In the genomic region with DNA sequence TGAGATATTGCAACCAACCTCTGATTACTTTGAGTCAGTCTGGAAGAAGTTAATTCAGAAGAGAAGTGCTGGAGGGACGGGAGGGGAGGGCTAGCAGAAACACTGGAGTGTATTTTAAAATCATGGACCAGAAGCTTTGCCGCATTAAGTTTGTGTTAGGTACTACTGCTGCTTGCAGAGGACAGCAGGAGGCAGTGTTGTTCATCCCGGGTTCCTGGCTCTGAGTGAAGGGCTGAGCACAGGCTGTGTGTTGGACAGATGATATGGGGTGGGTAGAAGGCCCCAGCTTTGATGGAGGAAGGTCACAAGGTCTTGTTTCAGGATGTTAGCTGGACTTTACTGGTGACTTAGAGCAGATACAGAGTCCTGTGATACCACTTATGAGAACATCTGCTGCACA, we compare ENCODE assay signal across 7 mouse cellular contexts.
DNase-seq lines count a peak whose midpoint lies in the region; TF ChIP-seq lines count a peak whose summit lies in the region.

No protein-coding gene starts in this region.

- H3K9ac ChIP-seq in CH12.LX (ENCODE audit: insufficient read depth, low read depth), result no peak overlapping the region
- no peak overlapping the region for H3K9ac ChIP-seq in MEL (ENCODE audit: control insufficient read depth, low read depth, low read length, poor library complexity, severe bottlenecking)

- in situ Hi-C loops in CH12.LX (cut with MboI; ENCODE audit: low pct_ligation_motif_present, low pct_unique_long_range_greater_than_20kb, low sequenced_read_pairs), result no loop called here

- H3K27me3 ChIP-seq in CH12.LX (replicated peaks) (no peaks in the 10 kb centered on the region), MEL (ENCODE audit: control insufficient read depth in 1 of 2, insufficient read depth in 2 of 2, low read length in 2 of 2) (no peaks in the 10 kb centered on the region)

- H3K4me3 ChIP-seq in CH12.LX (replicated peaks in 1 of 3; ENCODE audit: low read depth in 2 of 3, low read length in 2 of 3, poor library complexity in 1 of 3) (no peak overlapping the region), MEL (ENCODE audit: control insufficient read depth in 1 of 2, insufficient read depth in 1 of 2, low read depth in 2 of 2, low read length in 2 of 2) (no peak overlapping the region)

- H3K27ac ChIP-seq in CH12.LX (ENCODE audit: insufficient read depth, low read depth) (no peak overlapping the region), MEL (ENCODE audit: control insufficient read depth, low read depth, low read length) (no peak overlapping the region)

- H3K79me2 ChIP-seq in CH12.LX (replicated peaks; ENCODE audit: control insufficient read depth, extremely low read depth, insufficient read depth, poor library complexity, severe bottlenecking) (no peaks in the 10 kb centered on the region), MEL (ENCODE audit: control insufficient read depth, insufficient read depth, low read length, poor library complexity) (no peaks in the 10 kb centered on the region)

- no peak for TF ChIP-seq EP300 in CH12.LX (IDR thresholded peaks at IDR 0.05; ENCODE audit: low read length)
- no peak for TF ChIP-seq EP300 in MEL (IDR thresholded peaks at IDR 0.05; ENCODE audit: low read depth in 1 of 2, low read length in 2 of 2)

- peak; percentile 66 for TF ChIP-seq RAD21 in CH12.LX (IDR thresholded peaks at IDR 0.05; ENCODE audit: low read depth, low read length)
- no peak; the same call in 1 of the 2 replicates for TF ChIP-seq RAD21 in MEL (IDR thresholded peaks at IDR 0.05; ENCODE audit: low read depth, low read length)

- TF ChIP-seq CTCF in CH12.LX (conservative IDR thresholded peaks at IDR 0.05 in 1 of 2, IDR thresholded peaks at IDR 0.05 in 1 of 2; ENCODE audit: low read depth in 2 of 2, low read length in 2 of 2) (peak in 1 of 2 experiments; percentile 72; a peak in 2 of 4 replicates), MEL (IDR thresholded peaks at IDR 0.05 in 2 of 3, conservative IDR thresholded peaks at IDR 0.05 in 1 of 3; ENCODE audit: control insufficient read depth in 1 of 3, insufficient read depth in 1 of 3, low read depth in 2 of 3, low read length in 3 of 3, poor library complexity in 1 of 3, severe bottlenecking in 1 of 3) (peak; percentile 13 to 44 (median 42); a peak in 4 of 6 replicates)

- no peaks in the 10 kb centered on the region for H3K9me3 ChIP-seq in CH12.LX (replicated peaks; ENCODE audit: low read length)
- H3K9me3 ChIP-seq in MEL (replicated peaks; ENCODE audit: insufficient read depth, low read length), result no peaks in the 10 kb centered on the region

- TF ChIP-seq POLR2A in CH12.LX (IDR thresholded peaks at IDR 0.05; ENCODE audit: low read depth, low read length), result no peak
- no peak for TF ChIP-seq POLR2A in MEL (IDR thresholded peaks at IDR 0.05; ENCODE audit: control insufficient read depth in 1 of 2, insufficient read depth in 1 of 2, low read depth in 1 of 2, low read length in 2 of 2, poor library complexity in 1 of 2)

- H3K4me1 ChIP-seq in CH12.LX (ENCODE audit: control insufficient read depth in 1 of 2, insufficient read depth in 2 of 2) (no peaks in the 10 kb centered on the region), MEL (ENCODE audit: control insufficient read depth in 1 of 2, insufficient read depth in 2 of 2, low read length in 2 of 2) (no peaks in the 10 kb centered on the region)

- no peak overlapping the region for H3K4me2 ChIP-seq in CH12.LX (ENCODE audit: insufficient read depth, low read depth, poor library complexity, severe bottlenecking)

- H3K36me3 ChIP-seq in CH12.LX (replicated peaks in 1 of 2; ENCODE audit: control insufficient read depth in 1 of 2, insufficient read depth in 1 of 2, low read length in 1 of 2) (peaks cover 0 to 35% of the 10 kb centered on the region in 2 experiments), MEL (ENCODE audit: control insufficient read depth in 1 of 2, insufficient read depth in 2 of 2, low read length in 2 of 2) (no peaks in the 10 kb centered on the region; a peak in 1 of 4 replicates)

- DNase-seq in kidney, postnatal 4 days, result peak; percentile 45 to 47
- DNase-seq in kidney, adult 18-20 months, result no peak
- DNase-seq in CH12.LX (ENCODE audit: extremely low read depth) (peak; percentile 34), MEL (ENCODE audit: low read depth, low spot score) (peak; percentile 20)
- peak; percentile 48 for DNase-seq in lung, postnatal 36 days
- DNase-seq in urinary bladder, adult 2 months (ENCODE audit: low spot score), result no peak
- DNase-seq in left cerebral cortex, adult 8-10 months (ENCODE audit: low spot score in 2 of 2), result no peak

- dilution Hi-C loops in CH12.LX (cut with MboI; ENCODE audit: extremely low pct_ligation_motif_present, extremely low pct_unique_long_range_greater_than_20kb, low sequenced_read_pairs), result no loop called here

TF ChIP-seq in CH12.LX, 34 proteins besides CTCF, POLR2A, EP300 and RAD21:
- TF ChIP-seq ELF1 (IDR thresholded peaks at IDR 0.05; ENCODE audit: low read depth, low read length) (no peak), ZC3H11A (IDR thresholded peaks at IDR 0.05; ENCODE audit: low read depth, low read length) (peak; percentile 19; the same call in 1 of the 2 replicates), MXI1 (IDR thresholded peaks at IDR 0.05; ENCODE audit: low read depth, low read length) (no peak), SMC3 (IDR thresholded peaks at IDR 0.05; ENCODE audit: low read depth, low read length) (peak; percentile 83)
TF ChIP-seq in CH12.LX: peak in this region for 2.

TF ChIP-seq in MEL, 35 proteins besides CTCF, POLR2A, EP300 and RAD21:
- TF ChIP-seq GABPA (IDR thresholded peaks at IDR 0.05; ENCODE audit: low read depth, low read length), result no peak
- peak; percentile 30; the same call in 1 of the 2 replicates for TF ChIP-seq SMC3 (IDR thresholded peaks at IDR 0.05; ENCODE audit: low read depth, low read length)
- no peak for TF ChIP-seq MAFK (IDR thresholded peaks at IDR 0.05; ENCODE audit: borderline replicate concordance, low read depth, low read length)
TF ChIP-seq in MEL: peak in this region for 1.

Comparison
In these comparisons a context has a peak if more than half of its experiments do, and no peak if none do; other contexts are left out.
1. DNase-seq: peak in kidney, postnatal 4 days (2 of 2), CH12.LX (single experiment), MEL (single experiment) and lung, postnatal 36 days (single experiment); none in kidney, adult 18-20 months (single experiment), urinary bladder, adult 2 months (single experiment) and left cerebral cortex, adult 8-10 months (0 of 2).